Mouse (Mus musculus): Measurements from ENCODE around the gene Grik4.

- TF ChIP-seq CTCF (conservative IDR thresholded peaks at IDR 0.05; ENCODE audit: low read length), result no peak
- no peak for TF ChIP-seq POU5F1 (IDR thresholded peaks at IDR 0.05; ENCODE audit: borderline replicate concordance, low read length)
- TF ChIP-seq NANOG (IDR thresholded peaks at IDR 0.05; ENCODE audit: borderline replicate concordance, low read length), result no peak
Observed at GRCm38 (mm10) chr9:42642821-42643220, 301.5 kb downstream of the Grik4 start.

All from E14TG2a.4 (cell line).